Mouse (Mus musculus) heart, embryonic 13.5 days (tissue): ENCODE measurements around the gene Hint2. TPM values are rescaled to one million over a fixed set of nuclear protein-coding genes. Genes with fewer than 3 reads are reported as not detected.

Experiments used
- microRNA-seq: library from miRNA; unstranded; fragments of <30 nt; microRNA quantifications from one replicate; pipeline ENCODE4, GENCODE M21; 2016
- polyA plus RNA-seq: library from polyadenylated mRNA; unstranded; fragments of >200 nt; fragmentation: Nextera tagmentation; extraction: Ambion mirVana; gene quantifications from 2 replicates; pipeline ENCODE4 v1.2.1, GENCODE M21; 2015

The Hint2 gene
- polyA plus RNA-seq, 1 experiment from 2014 or later = 131 TPM

Small RNA genes within 50 kb of the gene (microRNA-seq; reads per million reads assigned to microRNA genes)
- gene Gm25262 = not detected

Other genes with a start within 250 kb of the Hint2 start
- 0.11 TPM in 1 of 2 replicates, not detected in the other for gene Fam166b, start 227.3 kb downstream of the Hint2 start, polyA plus RNA-seq
- 3.8 and 4.0 TPM in 2 replicates for gene Tesk1, start 214.5 kb downstream of the Hint2 start, polyA plus RNA-seq
- gene Cd72, start 201.8 kb downstream of the Hint2 start, polyA plus RNA-seq = 1.9 and 2.6 TPM in 2 replicates
- not detected in 2 replicates for gene Sit1, start 172.7 kb downstream of the Hint2 start, polyA plus RNA-seq
- 70.9 and 77.6 TPM in 2 replicates for gene Ccdc107, start 163.6 kb downstream of the Hint2 start, polyA plus RNA-seq
- 32.0 and 40.3 TPM in 2 replicates for gene Arhgef39, start 156.8 kb downstream of the Hint2 start, polyA plus RNA-seq
- gene Car9, start 149.5 kb downstream of the Hint2 start, polyA plus RNA-seq = 1.8 and 2.0 TPM in 2 replicates
- 143 and 157 TPM in 2 replicates for gene Tpm2, start 132.7 kb downstream of the Hint2 start, polyA plus RNA-seq
- 57.8 and 59.1 TPM in 2 replicates for gene Creb3, start 94.1 kb downstream of the Hint2 start, polyA plus RNA-seq
- 76.9 and 78.1 TPM in 2 replicates for gene Tln1, start 93.8 kb downstream of the Hint2 start, polyA plus RNA-seq
- 20.6 and 21.4 TPM in 2 replicates for gene Rgp1, start 77.8 kb downstream of the Hint2 start, polyA plus RNA-seq
- gene Gba2, start 77.6 kb downstream of the Hint2 start, polyA plus RNA-seq = 20.3 and 22.4 TPM in 2 replicates
- gene Msmp, start 72.0 kb downstream of the Hint2 start, polyA plus RNA-seq = 0.62 and 2.1 TPM in 2 replicates
- gene Npr2, start 24.5 kb downstream of the Hint2 start, polyA plus RNA-seq = 7.2 and 7.7 TPM in 2 replicates
- gene Spag8, start 2.9 kb downstream of the Hint2 start, polyA plus RNA-seq = 0.59 and 0.92 TPM in 2 replicates
- 4.0 and 4.8 TPM in 2 replicates for gene Tmem8b, start 12.5 kb upstream of the Hint2 start, polyA plus RNA-seq
- 2.6 and 2.9 TPM in 2 replicates for gene Fam221b, start 12.7 kb upstream of the Hint2 start, polyA plus RNA-seq
- not detected in 2 replicates for gene Olfr70, start 44.3 kb upstream of the Hint2 start, polyA plus RNA-seq
- not detected in 2 replicates for gene Olfr71, start 53.8 kb upstream of the Hint2 start, polyA plus RNA-seq
- 0.78 and 1.1 TPM in 2 replicates for gene Hrct1, start 70.7 kb upstream of the Hint2 start, polyA plus RNA-seq
- 0.21 and 0.43 TPM in 2 replicates for gene Spaar, start 73.6 kb upstream of the Hint2 start, polyA plus RNA-seq
- not detected in 2 replicates for gene Olfr159, start 114.5 kb upstream of the Hint2 start, polyA plus RNA-seq
- not detected in 2 replicates for gene Olfr156, start 167.4 kb upstream of the Hint2 start, polyA plus RNA-seq
- not detected in 2 replicates for gene Olfr157, start 183.7 kb upstream of the Hint2 start, polyA plus RNA-seq
- not detected in 2 replicates for gene Olfr155, start 195.1 kb upstream of the Hint2 start, polyA plus RNA-seq
- 9.7 and 13.4 TPM in 2 replicates for gene Reck, start 219.1 kb upstream of the Hint2 start, polyA plus RNA-seq